Mouse (Mus musculus): Measurements from ENCODE around the gene Amn1. TPM values are rescaled to one million over a fixed set of nuclear protein-coding genes. Genes with fewer than 3 reads are reported as not detected.

The Amn1 gene
- total RNA-seq, 1 experiment, result 12.6 TPM

- Histone ChIP-seq H3K9me3 (ENCODE audit: control insufficient read depth, insufficient read depth, low read depth, low read length) (no peaks in the 10 kb centered on the region), H3K36me3 (ENCODE audit: control insufficient read depth, insufficient read depth, low read length, poor library complexity, severe bottlenecking) (peaks cover 2% of the 10 kb centered on the region; the same call in 1 of the 2 replicates), H3K4me1 (ENCODE audit: control insufficient read depth in 2 of 2, insufficient read depth in 2 of 2, low read length in 2 of 2, poor library complexity in 1 of 2) (peaks cover 0 to 9% of the 10 kb centered on the region in 2 experiments; a peak in 1 of 4 replicates), H3K27ac (ENCODE audit: insufficient read depth, low read depth, low read length, poor library complexity, severe bottlenecking) (no peak overlapping the region), H3K4me3 (ENCODE audit: insufficient read depth in 1 of 2, low read depth in 1 of 2, low read length in 2 of 2, poor library complexity in 1 of 2, severe bottlenecking in 1 of 2) (no peak overlapping the region), H3K9ac (ENCODE audit: insufficient read depth, low read depth, low read length, poor library complexity, severe bottlenecking) (no peak overlapping the region)
- no peak for DNase-seq (ENCODE audit: low read depth, low spot score)
- TF ChIP-seq MAFK (IDR thresholded peaks at IDR 0.05; ENCODE audit: insufficient read depth, low read depth, low read length) (no peak), ZC3H11A (IDR thresholded peaks at IDR 0.05; ENCODE audit: borderline replicate concordance, low read depth, low read length) (no peak), HCFC1 (IDR thresholded peaks at IDR 0.05; ENCODE audit: borderline replicate concordance, insufficient read depth, low read length) (no peak), ZNF384 (IDR thresholded peaks at IDR 0.05; ENCODE audit: low read depth, low read length) (no peak), CHD2 (IDR thresholded peaks at IDR 0.05; ENCODE audit: low read depth, low read length) (no peak)
- in situ Hi-C loops (cut with MboI; ENCODE audit: low sequenced_read_pairs in 2 of 2, unreplicated experiment in 2 of 2), result no loop called here
Measured at GRCm38 (mm10) chr6:149154116-149155030, 34.1 kb downstream of the Amn1 start.

DNA sequence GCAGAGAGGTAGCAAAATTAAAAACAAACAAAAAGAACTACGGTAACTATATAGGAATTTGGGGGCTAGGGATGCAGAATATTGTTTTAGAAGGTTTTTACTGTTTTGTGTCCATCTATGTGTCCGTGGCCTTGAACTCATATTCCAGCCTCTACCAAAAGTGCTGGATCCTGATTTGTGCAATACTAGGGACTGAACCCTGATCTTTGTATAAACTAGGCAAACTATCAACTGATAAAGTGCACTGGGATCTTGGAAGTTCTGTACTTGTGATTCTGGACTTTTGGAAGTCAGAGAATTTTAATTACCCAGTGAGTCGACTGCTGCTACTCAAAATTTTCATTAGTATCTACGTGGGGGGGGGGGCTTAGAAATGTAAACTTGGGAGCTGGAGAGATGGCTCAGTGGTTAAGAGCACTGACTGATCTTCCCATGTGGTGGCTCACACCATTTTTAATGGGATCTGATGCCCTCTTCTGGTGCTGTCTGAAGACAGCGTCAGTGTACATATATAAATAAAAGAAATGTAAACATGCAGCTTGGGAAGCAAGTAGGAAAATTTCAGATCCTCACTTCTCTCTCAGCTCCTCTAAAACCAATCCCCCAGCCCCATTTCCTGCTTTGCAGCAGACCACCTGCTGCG lies 34.9 kb downstream of the Amn1 start:
- Histone ChIP-seq H3K4me3 (ENCODE audit: insufficient read depth in 1 of 2, low read depth in 1 of 2, low read length in 2 of 2, poor library complexity in 1 of 2, severe bottlenecking in 1 of 2) (no peak overlapping the region), H3K36me3 (ENCODE audit: control insufficient read depth, insufficient read depth, low read length, poor library complexity, severe bottlenecking) (peaks cover 2% of the 10 kb centered on the region; the same call in 1 of the 2 replicates), H3K27ac (ENCODE audit: insufficient read depth, low read depth, low read length, poor library complexity, severe bottlenecking) (no peak overlapping the region), H3K9ac (ENCODE audit: insufficient read depth, low read depth, low read length, poor library complexity, severe bottlenecking) (no peak overlapping the region), H3K4me1 (ENCODE audit: control insufficient read depth in 2 of 2, insufficient read depth in 2 of 2, low read length in 2 of 2, poor library complexity in 1 of 2) (peaks cover 0 to 9% of the 10 kb centered on the region in 2 experiments; a peak in 1 of 4 replicates), H3K9me3 (ENCODE audit: control insufficient read depth, insufficient read depth, low read depth, low read length) (no peaks in the 10 kb centered on the region)
- TF ChIP-seq CHD2 (IDR thresholded peaks at IDR 0.05; ENCODE audit: low read depth, low read length) (no peak), ZNF384 (IDR thresholded peaks at IDR 0.05; ENCODE audit: low read depth, low read length) (no peak), ZC3H11A (IDR thresholded peaks at IDR 0.05; ENCODE audit: borderline replicate concordance, low read depth, low read length) (no peak), HCFC1 (IDR thresholded peaks at IDR 0.05; ENCODE audit: borderline replicate concordance, insufficient read depth, low read length) (no peak), MAFK (IDR thresholded peaks at IDR 0.05; ENCODE audit: insufficient read depth, low read depth, low read length) (no peak)
- no peak for DNase-seq (ENCODE audit: low read depth, low spot score)
- in situ Hi-C loops (cut with MboI; ENCODE audit: low sequenced_read_pairs in 2 of 2, unreplicated experiment in 2 of 2), result no loop called here

- no peak for TF ChIP-seq ZNF384 (IDR thresholded peaks at IDR 0.05; ENCODE audit: low read depth, low read length)
- no peak for TF ChIP-seq HCFC1 (IDR thresholded peaks at IDR 0.05; ENCODE audit: borderline replicate concordance, insufficient read depth, low read length)
- no peak for TF ChIP-seq ZC3H11A (IDR thresholded peaks at IDR 0.05; ENCODE audit: borderline replicate concordance, low read depth, low read length)
- Histone ChIP-seq H3K4me3 (ENCODE audit: insufficient read depth in 1 of 2, low read depth in 1 of 2, low read length in 2 of 2, poor library complexity in 1 of 2, severe bottlenecking in 1 of 2) (no peak overlapping the region), H3K27ac (ENCODE audit: insufficient read depth, low read depth, low read length, poor library complexity, severe bottlenecking) (no peak overlapping the region), H3K9ac (ENCODE audit: insufficient read depth, low read depth, low read length, poor library complexity, severe bottlenecking) (no peak overlapping the region), H3K9me3 (ENCODE audit: control insufficient read depth, insufficient read depth, low read depth, low read length) (no peaks in the 10 kb centered on the region), H3K4me1 (ENCODE audit: control insufficient read depth in 2 of 2, insufficient read depth in 2 of 2, low read length in 2 of 2, poor library complexity in 1 of 2) (peaks cover 0 to 9% of the 10 kb centered on the region in 2 experiments; a peak in 1 of 4 replicates), H3K36me3 (ENCODE audit: control insufficient read depth, insufficient read depth, low read length, poor library complexity, severe bottlenecking) (peaks cover 2% of the 10 kb centered on the region; the same call in 1 of the 2 replicates)
- in situ Hi-C loops (cut with MboI; ENCODE audit: low sequenced_read_pairs in 2 of 2, unreplicated experiment in 2 of 2), result no loop called here
- DNase-seq (ENCODE audit: low read depth, low spot score), result no peak
Measured at GRCm38 (mm10) chr6:149152119-149152518, 36.4 kb downstream of the Amn1 start.

- Histone ChIP-seq H3K4me3 (ENCODE audit: insufficient read depth in 1 of 2, low read depth in 1 of 2, low read length in 2 of 2, poor library complexity in 1 of 2, severe bottlenecking in 1 of 2) (no peak overlapping the region), H3K9me3 (ENCODE audit: control insufficient read depth, insufficient read depth, low read depth, low read length) (no peaks in the 10 kb centered on the region), H3K27ac (ENCODE audit: insufficient read depth, low read depth, low read length, poor library complexity, severe bottlenecking) (no peak overlapping the region), H3K4me1 (ENCODE audit: control insufficient read depth in 2 of 2, insufficient read depth in 2 of 2, low read length in 2 of 2, poor library complexity in 1 of 2) (no peaks in the 10 kb centered on the region), H3K9ac (ENCODE audit: insufficient read depth, low read depth, low read length, poor library complexity, severe bottlenecking) (no peak overlapping the region), H3K36me3 (ENCODE audit: control insufficient read depth, insufficient read depth, low read length, poor library complexity, severe bottlenecking) (peaks cover 7% of the 10 kb centered on the region)
- no peak for DNase-seq (ENCODE audit: low read depth, low spot score)
- TF ChIP-seq ZNF384 (IDR thresholded peaks at IDR 0.05; ENCODE audit: low read depth, low read length) (no peak), HCFC1 (IDR thresholded peaks at IDR 0.05; ENCODE audit: borderline replicate concordance, insufficient read depth, low read length) (no peak), MAFK (IDR thresholded peaks at IDR 0.05; ENCODE audit: insufficient read depth, low read depth, low read length) (no peak), ZC3H11A (IDR thresholded peaks at IDR 0.05; ENCODE audit: borderline replicate concordance, low read depth, low read length) (no peak)
- in situ Hi-C loops (cut with MboI; ENCODE audit: low sequenced_read_pairs in 2 of 2, unreplicated experiment in 2 of 2), result no loop called here
Measured at GRCm38 (mm10) chr6:149148436-149149229, 39.9 kb downstream of the Amn1 start.
